ENCODE assay signal across 25 mouse cellular contexts in genomic region chr1:42923924-42924323, GRCm38 (mm10). TPM values are rescaled to one million over a fixed set of nuclear protein-coding genes. Genes with fewer than 3 reads are reported as not detected.
DNase-seq lines count a peak whose midpoint lies in the region; ATAC-seq lines count a peak whose summit lies in the region.
"Had no signal": no experiment of that assay in that cellular context is flagged by ENCODE, and none has a peak within 500 bp of the region (broad histone marks: within the 10 kb centered on the region; RNA-seq: fewer than 3 reads in every experiment).

No protein-coding gene starts in this region.

- H3K27ac ChIP-seq in forebrain, embryonic 13.5 days: no peak overlapping the region
- H3K27ac ChIP-seq in forebrain, embryonic 12.5 days: no peak overlapping the region
- H3K27ac ChIP-seq in midbrain, embryonic 11.5 days (ENCODE audit: low read depth, low read length): no peak overlapping the region
- H3K27ac ChIP-seq in midbrain, embryonic 10.5 days (replicated peaks): no peak overlapping the region
- no peak overlapping the region for H3K27ac ChIP-seq in midbrain, embryonic 13.5 days
- H3K27ac ChIP-seq: embryonic facial prominence, embryonic 10.5 days; hindbrain, embryonic 15.5 days; kidney, embryonic 15.5 days; limb, embryonic 13.5 days; liver, embryonic 13.5 days; stomach, postnatal 0 days had no signal

- WGBS in forebrain, embryonic 13.5 days: 19% methylated on average over 5 of the region's 5 CpGs
- 30% methylated on average over 5 of the region's 5 CpGs for WGBS in forebrain, embryonic 12.5 days
- WGBS in midbrain, embryonic 11.5 days: 34% methylated on average over 5 of the region's 5 CpGs
- WGBS in midbrain, embryonic 10.5 days: 42% methylated on average over 5 of the region's 5 CpGs
- 29% methylated on average over 5 of the region's 5 CpGs for WGBS in midbrain, embryonic 13.5 days

- no peaks in the 10 kb centered on the region for H3K9me3 ChIP-seq in forebrain, embryonic 13.5 days (replicated peaks)
- H3K9me3 ChIP-seq in forebrain, embryonic 12.5 days: no peaks in the 10 kb centered on the region
- no peaks in the 10 kb centered on the region for H3K9me3 ChIP-seq in midbrain, embryonic 11.5 days (ENCODE audit: control insufficient read depth, low read length)
- H3K9me3 ChIP-seq in midbrain, embryonic 10.5 days (replicated peaks): no peaks in the 10 kb centered on the region
- H3K9me3 ChIP-seq in midbrain, embryonic 13.5 days: no peaks in the 10 kb centered on the region
- H3K9me3 ChIP-seq: embryonic facial prominence, embryonic 10.5 days; heart, embryonic 12.5 days; kidney, embryonic 15.5 days; limb, embryonic 13.5 days; liver, embryonic 13.5 days had no signal

- peak; percentile 87 for DNase-seq in midbrain, embryonic 11.5 days (ENCODE audit: low spot score, missing footprints)
- no peak for DNase-seq in midbrain, embryonic 10.5 days (ENCODE audit: low spot score)
- DNase-seq in lung, postnatal 36 days: no peak
- no peak for DNase-seq in left cerebral cortex, postnatal 10 days (ENCODE audit: extremely low spot score in 1 of 2, low spot score in 2 of 2)
- DNase-seq: cerebellum, adult 8-10 months; gastrocnemius, postnatal 25 days; heart, adult 18-20 months; heart, postnatal 10 days; kidney, adult 11 months; kidney, postnatal 36 days; layer of hippocampus, postnatal 36 days; liver, embryonic 13.5 days; lung, adult 2 months; lung, postnatal 14 days; thymus, adult 2 months had no signal

- H3K4me1 ChIP-seq in forebrain, embryonic 13.5 days: peaks cover 8% of the 10 kb centered on the region; the same call in 1 of the 2 replicates
- H3K4me1 ChIP-seq in forebrain, embryonic 12.5 days: peaks cover 7% of the 10 kb centered on the region
- H3K4me1 ChIP-seq in midbrain, embryonic 11.5 days (ENCODE audit: control insufficient read depth, insufficient read depth, low read length): peaks cover 4% of the 10 kb centered on the region; the same call in 1 of the 2 replicates
- peaks cover 7% of the 10 kb centered on the region for H3K4me1 ChIP-seq in midbrain, embryonic 10.5 days
- H3K4me1 ChIP-seq in midbrain, embryonic 13.5 days (replicated peaks): peaks cover 7% of the 10 kb centered on the region
- H3K4me1 ChIP-seq: heart, embryonic 12.5 days; kidney, embryonic 15.5 days; limb, embryonic 13.5 days; liver, embryonic 13.5 days had no signal

- H3K4me2 ChIP-seq in forebrain, embryonic 13.5 days: no peak overlapping the region
- no peak overlapping the region for H3K4me2 ChIP-seq in forebrain, embryonic 12.5 days
- H3K4me2 ChIP-seq in midbrain, embryonic 11.5 days: no peak overlapping the region
- no peak overlapping the region for H3K4me2 ChIP-seq in midbrain, embryonic 13.5 days (replicated peaks)
- H3K4me2 ChIP-seq: heart, embryonic 12.5 days; hindbrain, embryonic 15.5 days; kidney, embryonic 15.5 days; limb, embryonic 13.5 days; liver, embryonic 13.5 days had no signal

- no peaks in the 10 kb centered on the region for H3K36me3 ChIP-seq in forebrain, embryonic 13.5 days (ENCODE audit: poor library complexity, severe bottlenecking)
- H3K36me3 ChIP-seq in forebrain, embryonic 12.5 days (replicated peaks): no peaks in the 10 kb centered on the region
- H3K36me3 ChIP-seq in midbrain, embryonic 11.5 days (ENCODE audit: control insufficient read depth, insufficient read depth, low read length): no peaks in the 10 kb centered on the region
- no peaks in the 10 kb centered on the region for H3K36me3 ChIP-seq in midbrain, embryonic 10.5 days
- H3K36me3 ChIP-seq in midbrain, embryonic 13.5 days: no peaks in the 10 kb centered on the region
- H3K36me3 ChIP-seq: embryonic facial prominence, embryonic 10.5 days; heart, embryonic 12.5 days; hindbrain, embryonic 15.5 days; kidney, embryonic 15.5 days; limb, embryonic 13.5 days; liver, embryonic 13.5 days had no signal

- H3K4me3 ChIP-seq in forebrain, embryonic 13.5 days: no peak overlapping the region
- no peak overlapping the region for H3K4me3 ChIP-seq in forebrain, embryonic 12.5 days (replicated peaks)
- no peak overlapping the region for H3K4me3 ChIP-seq in midbrain, embryonic 11.5 days (ENCODE audit: low read depth, low read length)
- no peak overlapping the region for H3K4me3 ChIP-seq in midbrain, embryonic 10.5 days
- H3K4me3 ChIP-seq in midbrain, embryonic 13.5 days (replicated peaks): no peak overlapping the region
- H3K4me3 ChIP-seq: embryonic facial prominence, embryonic 10.5 days; heart, embryonic 12.5 days; hindbrain, embryonic 15.5 days; kidney, embryonic 15.5 days; limb, embryonic 13.5 days; liver, embryonic 13.5 days had no signal

- intact Hi-C loops in left cerebral cortex, postnatal 10 days (cut with DNase I): no loop called here

- H3K9ac ChIP-seq in forebrain, embryonic 13.5 days: no peak overlapping the region
- H3K9ac ChIP-seq in forebrain, embryonic 12.5 days: no peak overlapping the region
- H3K9ac ChIP-seq in midbrain, embryonic 11.5 days (ENCODE audit: low read length): no peak overlapping the region
- H3K9ac ChIP-seq in midbrain, embryonic 13.5 days (replicated peaks): no peak overlapping the region
- H3K9ac ChIP-seq: heart, embryonic 12.5 days; hindbrain, embryonic 15.5 days; kidney, embryonic 15.5 days; limb, embryonic 13.5 days; liver, embryonic 13.5 days had no signal

- no peaks in the 10 kb centered on the region for H3K27me3 ChIP-seq in forebrain, embryonic 13.5 days
- H3K27me3 ChIP-seq in forebrain, embryonic 12.5 days: 0 out of 2 replicates have a peak, but pooled peaks cover 2% of the 10 kb centered on the region
- no peaks in the 10 kb centered on the region for H3K27me3 ChIP-seq in midbrain, embryonic 11.5 days (ENCODE audit: control insufficient read depth, insufficient read depth, low read length)
- H3K27me3 ChIP-seq in midbrain, embryonic 10.5 days (ENCODE audit: low read depth, poor library complexity, severe bottlenecking): no peaks in the 10 kb centered on the region
- no peaks in the 10 kb centered on the region for H3K27me3 ChIP-seq in midbrain, embryonic 13.5 days
- H3K27me3 ChIP-seq: heart, embryonic 12.5 days; hindbrain, embryonic 15.5 days; kidney, embryonic 15.5 days; limb, embryonic 13.5 days; liver, embryonic 13.5 days had no signal

- ATAC-seq in forebrain, embryonic 13.5 days: 0 out of 2 replicates have a peak, but pooled peaks have one; percentile 36
- no peak for ATAC-seq in forebrain, embryonic 12.5 days (ENCODE audit: low FRiP score)
- ATAC-seq in midbrain, embryonic 11.5 days (ENCODE audit: low FRiP score): 0 out of 2 replicates have a peak, but pooled peaks have one; percentile 42
- ATAC-seq in midbrain, embryonic 13.5 days: peak; percentile 43; the same call in 1 of the 2 replicates

RNA-seq across cellular contexts. Expression of gene Gpr45, which starts 28.7 kb away (rescaled TPM):
- polyA plus RNA-seq in forebrain, embryonic 13.5 days (2015; fragmentation: Nextera tagmentation; extraction: Ambion mirVana): 28.7 and 30.2 TPM in 2 replicates
- 21.0 and 22.7 TPM in 2 replicates for polyA plus RNA-seq in forebrain, embryonic 12.5 days (2016; fragmentation: Nextera tagmentation; extraction: Ambion mirVana)
- 14.2 and 15.2 TPM in 2 replicates for polyA plus RNA-seq in midbrain, embryonic 11.5 days (2014; fragmentation: Nextera tagmentation; extraction: Ambion mirVana)
- 14.1 and 17.6 TPM in 2 replicates for polyA plus RNA-seq in midbrain, embryonic 10.5 days (2016; fragmentation: Nextera tagmentation; extraction: Ambion mirVana)
- polyA plus RNA-seq in midbrain, embryonic 13.5 days (2015; fragmentation: Nextera tagmentation; extraction: Ambion mirVana): 17.3 and 19.7 TPM in 2 replicates
- total RNA-seq in left cerebral cortex, postnatal 10 days (2021): 10 to 100 TPM; 20.0 to 21.1 TPM
- total RNA-seq: gastrocnemius, postnatal 25 days; heart, adult 18-20 months; megakaryocyte, adult 5-6 weeks had no signal
